Mouse (Mus musculus) liver, embryonic 14.5 days (tissue): ENCODE results near the gene Cmip. TPM values are rescaled to one million over a fixed set of nuclear protein-coding genes. Genes with fewer than 3 reads are reported as not detected.

Experiments used
- ATAC-seq: fragments of 200-750 bp; cut with Nextera tagmentation; 2 replicates; pipeline ENCODE4 v1.8.0; 2017; ENCODE audit warnings: moderate number of reproducible peaks, mild to moderate bottlenecking, moderate library complexity; ENCODE audit not compliant: insufficient read depth
- DNase-seq, 3 experiments: peaks; one replicate each; pipeline ENCODE4 v3.0.0-alpha.2; 2012 to 2013; ENCODE audit warnings: low read depth in 3 of 3, low spot score in 3 of 3
- H3K27ac ChIP-seq: fragments of 300-500 bp; sonication (generic); 2 replicates; pipeline ENCODE4 v1.5.1; 2014; ENCODE audit warnings: moderate library complexity, mild to moderate bottlenecking, control low read depth, inconsistent platforms
- H3K27me3 ChIP-seq: fragments of 300-500 bp; sonication (generic); 2 replicates; pipeline ENCODE4 v1.6.1; 2014; ENCODE audit warnings: mild to moderate bottlenecking, low read length, moderate library complexity; ENCODE audit not compliant: control insufficient read depth, insufficient read depth
- H3K36me3 ChIP-seq: fragments of 300-500 bp; sonication (generic); replicated peaks from 2 replicates; pipeline ENCODE4 v1.6.1; 2014; ENCODE audit warnings: low read depth; ENCODE audit not compliant: control insufficient read depth, insufficient read depth
- H3K4me1 ChIP-seq, 2 experiments: fragments of 200-500 bp in 1 of 2; fragments of 300-500 bp in 1 of 2; sonication (generic) in 1 of 2; replicated peaks; 2 replicates each; pipeline ENCODE4 v1.6.1; 2012 to 2014; ENCODE audit warnings: antibody characterized with exemption in 1 of 2, inconsistent platforms in 1 of 2, low read length in 1 of 2; ENCODE audit not compliant: control insufficient read depth in 2 of 2, insufficient read depth in 2 of 2
- H3K4me2 ChIP-seq: fragments of 300-500 bp; sonication (generic); 2 replicates; pipeline ENCODE4 v1.6.1; 2014; ENCODE audit warnings: low read depth, mild to moderate bottlenecking, control low read depth, moderate library complexity
- H3K4me3 ChIP-seq, 2 experiments: fragments of 200-500 bp in 1 of 2; fragments of 300-500 bp in 1 of 2; sonication (generic) in 1 of 2; 2 replicates each; pipeline ENCODE4 v1.5.1; 2012 to 2014; ENCODE audit warnings: low read depth in 2 of 2, low read length in 2 of 2, mild to moderate bottlenecking in 2 of 2, control low read depth in 1 of 2, inconsistent platforms in 1 of 2, moderate library complexity in 1 of 2; ENCODE audit not compliant: insufficient read depth in 1 of 2
- H3K9ac ChIP-seq: fragments of 300-500 bp; sonication (generic); replicated peaks from 2 replicates; pipeline ENCODE4 v1.6.1; 2014; ENCODE audit warnings: mild to moderate bottlenecking, control low read depth, moderate library complexity
- H3K9me3 ChIP-seq: fragments of 300-500 bp; sonication (generic); 2 replicates; pipeline ENCODE4 v1.6.1; 2016; ENCODE audit warnings: low read length, mixed read lengths; ENCODE audit not compliant: control insufficient read depth
- CTCF ChIP-seq: IDR thresholded peaks from 2 replicates; pipeline ENCODE4 v1.5.1; 2016; ENCODE audit warnings: antibody characterized with exemption, low read depth, control low read depth
- EP300 ChIP-seq: IDR thresholded peaks from 2 replicates; pipeline ENCODE4 v1.6.1; 2016; ENCODE audit warnings: antibody characterized with exemption, low read depth
- WGBS: fragments of 180-500 bp; shearing (Covaris S2); extraction: QIAGEN DNeasy Blood & Tissue Kit; methylation state at CpG from one replicate; pipeline ENCODE4 v1.1.7; 2014; ENCODE audit not compliant: insufficient replicate concordance; 5-methylcytosine and 5-hydroxymethylcytosine counted together
- polyA plus RNA-seq, 2 experiments: library from polyadenylated mRNA; depleted of rRNA in 1 of 2; stranded (reverse) in 1 of 2; unstranded in 1 of 2; fragments of >200 nt; fragmentation: Nextera tagmentation in 1 of 2; extraction: Ambion mirVana in 1 of 2; gene quantifications; 2 replicates each; pipeline versions ENCODE4 v1.2.1 to v1.2.3; 2012 to 2014

The Cmip gene
- polyA plus RNA-seq, 2 experiments = 6.7 to 10.4 TPM

- no peak for DNase-seq
- Histone ChIP-seq H3K36me3 (no peaks in the 10 kb centered on the region), H3K27ac (no peak overlapping the region), H3K4me2 (no peak overlapping the region), H3K9me3 (no peaks in the 10 kb centered on the region), H3K4me3 (no peak overlapping the region), H3K27me3 (peaks cover 15% of the 10 kb centered on the region), H3K9ac (no peak overlapping the region), H3K4me1 (no peaks in the 10 kb centered on the region; a peak in 1 of 4 replicates)
- ATAC-seq = no peak
- TF ChIP-seq CTCF = no peak
- no peak for TF ChIP-seq EP300
- 51% methylated on average over 9 of the region's 9 CpGs for WGBS
Measured at GRCm38 (mm10) chr8:117493543-117493942, 236.7 kb downstream of the Cmip start.

- no peaks in the 10 kb centered on the region; a peak in 1 of 4 replicates for H3K4me1 ChIP-seq
- H3K27ac ChIP-seq = no peak overlapping the region
- TF ChIP-seq CTCF (no peak), EP300 (no peak)
- no peak overlapping the region for H3K4me2 ChIP-seq
- H3K27me3 ChIP-seq = peaks cover 24% of the 10 kb centered on the region
- H3K9me3 ChIP-seq = no peaks in the 10 kb centered on the region
- WGBS = 47% methylated on average over 2 of the region's 2 CpGs
- no peak overlapping the region for H3K4me3 ChIP-seq
- H3K36me3 ChIP-seq = no peaks in the 10 kb centered on the region
- H3K9ac ChIP-seq = no peak overlapping the region
- ATAC-seq = no peak
- no peak for DNase-seq
Measured at GRCm38 (mm10) chr8:117494874-117495273, 238.0 kb downstream of the Cmip start.

- DNase-seq (no peak), ATAC-seq (peak; percentile 45; the same call in 1 of the 2 replicates)
- 1% methylated on average over 62 of the region's 62 CpGs for WGBS
- H3K27me3 ChIP-seq = peaks cover 24% of the 10 kb centered on the region
- H3K4me3 ChIP-seq = peak within 1 kb of the TSS; percentile 40 to 44
- H3K36me3 ChIP-seq = no peaks in the 10 kb centered on the region
- H3K9me3 ChIP-seq = no peaks in the 10 kb centered on the region
- H3K9ac ChIP-seq = no peak within 1 kb of the TSS; the same call in 1 of the 2 replicates
- no peaks in the 10 kb centered on the region; a peak in 1 of 4 replicates for H3K4me1 ChIP-seq
- no peak within 1 kb of the TSS for H3K27ac ChIP-seq
- H3K4me2 ChIP-seq = peak within 1 kb of the TSS; percentile 66
- no peak for TF ChIP-seq CTCF
- no peak for TF ChIP-seq EP300
Measured at GRCm38 (mm10) chr8:117498179-117498914, 241.5 kb downstream of the Cmip start, which contains the start of gene Plcg2. Gene Plcg2, plus strand, starts transcription at chr8:117498291.

GRCm38 (mm10) chr8:117498915-117499540 lies 242.2 kb downstream of the Cmip start:
- ATAC-seq (no peak), DNase-seq (no peak)
- no peak overlapping the region for H3K9ac ChIP-seq
- peak overlapping the region; percentile 40 to 44 for H3K4me3 ChIP-seq
- H3K36me3 ChIP-seq = no peaks in the 10 kb centered on the region
- H3K4me2 ChIP-seq = peak overlapping the region; percentile 66
- TF ChIP-seq EP300 (no peak), CTCF (no peak)
- H3K27ac ChIP-seq = no peak overlapping the region
- H3K4me1 ChIP-seq = no peaks in the 10 kb centered on the region; a peak in 1 of 4 replicates
- peaks cover 24% of the 10 kb centered on the region for H3K27me3 ChIP-seq
- WGBS = 9% methylated on average over 20 of the region's 20 CpGs
- no peaks in the 10 kb centered on the region for H3K9me3 ChIP-seq

- Histone ChIP-seq H3K36me3 (no peaks in the 10 kb centered on the region), H3K9ac (no peak overlapping the region), H3K27ac (no peak overlapping the region), H3K4me1 (no peaks in the 10 kb centered on the region), H3K9me3 (no peaks in the 10 kb centered on the region), H3K27me3 (peaks cover 24% of the 10 kb centered on the region), H3K4me3 (no peak overlapping the region), H3K4me2 (no peak overlapping the region)
- no peak for ATAC-seq
- 42% methylated on average over 5 of the region's 5 CpGs for WGBS
- DNase-seq = no peak
- TF ChIP-seq CTCF = no peak
- TF ChIP-seq EP300 = no peak
Measured at GRCm38 (mm10) chr8:117500232-117500823, 243.5 kb downstream of the Cmip start.
